Mouse (Mus musculus) kidney, adult 11 months (tissue): ENCODE measurements around the gene Lama5.
"Not testable (repeated sequence)": the region's sequence is repeated elsewhere in the genome, so short reads cannot be mapped to it uniquely, and the experiment has no call there.

Experiments
- DNase-seq: peaks from one replicate; pipeline ENCODE4 v3.0.0; 2022

Lama5 gene

DNA sequence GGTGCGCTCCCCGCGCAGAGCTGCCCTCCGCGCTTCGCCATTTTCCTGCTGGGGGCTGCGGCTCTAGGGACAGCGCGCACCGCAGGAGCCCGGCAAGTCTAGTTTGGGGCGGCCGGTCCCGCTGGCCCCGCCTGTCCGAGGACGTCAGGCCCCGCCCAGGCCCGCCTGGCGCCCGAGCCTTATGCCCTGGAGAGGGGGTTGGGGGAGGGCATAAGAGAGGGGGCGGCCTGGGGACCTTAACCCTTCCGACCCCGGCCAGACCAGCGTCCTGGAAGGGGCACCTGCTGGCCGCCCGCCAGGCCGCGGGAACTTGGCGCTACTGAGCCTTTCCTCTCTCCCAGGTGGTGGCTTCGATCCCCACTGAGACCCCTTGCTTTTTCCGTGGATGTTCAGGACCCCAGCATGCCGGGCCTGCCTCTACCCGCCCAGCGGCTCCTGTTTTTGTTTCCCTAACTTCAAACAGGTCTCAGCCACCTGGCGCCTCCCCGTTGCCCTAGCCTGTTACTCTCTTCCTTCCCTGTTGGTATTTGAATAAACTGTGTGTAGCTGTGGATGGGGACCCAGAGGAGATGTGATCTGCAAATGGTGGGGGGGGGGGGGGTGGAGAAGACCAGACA, at the start of gene Lama5:
Gene Lama5, minus strand, starts transcription at position 98 of the 617 bp plus-strand sequence.
- peak; percentile 82 for DNase-seq

DNA sequence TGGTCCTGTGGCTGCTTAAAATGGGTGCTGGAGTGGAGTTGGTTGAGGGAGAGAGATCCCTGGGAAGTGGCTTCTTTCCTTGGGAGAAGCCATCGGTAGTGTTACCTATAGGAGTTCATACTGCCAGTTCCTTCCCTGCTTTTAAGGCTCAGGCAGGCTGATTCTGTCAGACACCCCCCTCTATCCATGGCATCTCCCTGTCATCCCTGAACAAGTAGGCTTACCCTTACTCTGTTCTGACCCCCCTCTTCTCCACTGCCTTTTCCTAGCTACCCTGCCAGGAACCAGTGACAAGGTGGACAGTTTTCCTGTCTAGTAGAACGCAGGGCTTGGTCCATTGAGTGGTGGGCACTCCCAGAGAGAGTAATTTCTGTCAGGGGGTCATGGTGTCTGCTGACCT, 48.9 kb upstream of the Lama5 start:
- no peak for DNase-seq

DNA sequence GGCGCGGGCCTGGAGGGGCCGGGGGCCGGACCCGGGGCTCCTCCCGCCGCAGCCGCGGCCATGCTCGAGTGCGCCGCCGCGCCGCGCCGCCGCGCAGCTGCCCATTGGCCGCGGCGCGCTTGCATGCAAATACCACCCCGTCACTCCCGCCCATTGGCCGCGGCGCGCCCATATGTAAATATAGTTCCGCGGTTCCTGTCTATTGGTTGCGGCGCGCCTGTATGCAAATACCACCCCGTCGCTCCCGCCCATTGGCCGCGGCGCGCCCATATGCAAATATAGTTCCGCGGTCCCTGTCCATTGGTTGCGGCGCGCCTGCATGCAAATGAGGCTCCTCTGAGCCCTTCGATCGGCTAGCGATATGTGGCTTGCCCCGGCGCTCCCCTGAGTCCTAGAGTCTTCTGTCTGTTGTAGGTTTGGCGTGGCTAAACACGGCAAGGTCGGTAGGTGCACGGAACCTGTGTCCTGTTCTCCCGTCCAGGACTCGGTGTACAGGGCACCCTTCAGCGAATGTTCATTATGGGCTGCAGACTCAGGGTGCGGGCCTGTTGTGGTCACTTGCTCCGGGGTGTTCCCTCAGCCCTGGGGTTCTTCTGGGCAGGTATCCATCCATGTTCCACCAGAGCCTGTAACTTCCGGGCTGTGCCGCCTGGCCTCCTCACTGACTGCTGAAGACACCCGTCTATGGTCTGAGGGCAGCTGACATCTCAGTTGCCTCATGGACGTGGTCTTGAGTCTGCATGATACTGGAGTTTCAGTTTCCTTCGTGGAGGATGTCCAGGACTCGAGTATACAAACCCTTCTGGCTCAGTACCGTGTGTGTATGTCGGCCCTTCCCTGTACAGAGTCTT, 48.0 kb upstream of the Lama5 start, which contains the start of gene Cables2:
Gene Cables2, minus strand, starts transcription at position 103 of the 851 bp plus-strand sequence.
- peak; percentile 98 for DNase-seq

DNA sequence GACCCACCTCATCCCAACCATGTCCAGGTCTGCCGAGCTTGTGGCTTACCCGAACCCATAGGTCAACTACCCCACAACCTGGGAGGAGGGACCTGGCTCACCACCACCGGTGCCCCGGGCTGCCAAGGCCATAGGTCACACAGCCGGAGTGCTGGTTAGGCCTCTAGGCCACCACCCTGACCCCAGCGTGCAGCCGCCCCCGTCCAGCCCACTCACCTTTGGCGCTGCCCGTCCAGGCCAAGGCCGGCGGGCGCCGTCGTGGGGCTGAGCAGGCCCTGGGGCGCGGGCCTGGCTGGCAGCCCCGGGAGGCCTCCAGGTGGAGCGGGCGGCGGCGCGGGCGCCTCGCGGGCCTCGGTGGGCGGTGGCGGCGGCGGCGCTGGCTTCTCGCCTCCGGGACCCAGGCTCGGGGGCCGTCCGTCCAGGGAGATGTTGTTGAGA, 47.2 kb upstream of the Lama5 start:
- DNase-seq = peak; percentile 71

DNA sequence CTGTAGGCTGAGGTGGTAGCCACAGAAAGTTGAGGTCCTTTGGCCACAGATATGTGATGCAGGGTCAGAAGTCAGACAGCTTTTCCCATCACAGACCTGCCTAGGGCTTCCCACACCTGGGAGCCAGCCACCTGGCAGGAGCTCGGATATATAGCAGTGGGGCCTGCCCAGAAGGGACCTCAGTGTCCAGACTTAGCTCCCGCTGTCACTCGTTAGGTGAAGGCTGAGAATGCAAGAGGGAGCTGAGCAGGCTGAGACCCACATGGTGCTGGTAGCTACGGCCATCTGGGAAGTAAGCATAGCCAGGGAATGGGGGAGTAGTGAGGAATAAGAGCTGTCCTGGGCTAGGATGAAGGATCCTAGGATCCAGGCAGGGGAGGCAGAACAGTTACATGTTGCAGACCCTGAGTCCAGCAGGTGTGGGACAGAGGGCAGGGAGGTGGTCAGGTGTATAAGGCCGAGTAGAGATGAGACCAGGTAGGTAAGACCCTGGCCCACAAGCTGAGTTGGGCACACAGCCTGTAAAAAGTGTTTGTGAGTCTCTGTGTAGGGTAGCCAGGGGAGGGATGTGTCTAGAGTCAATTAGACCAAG, 46.2 kb upstream of the Lama5 start:
- DNase-seq = no peak

DNA sequence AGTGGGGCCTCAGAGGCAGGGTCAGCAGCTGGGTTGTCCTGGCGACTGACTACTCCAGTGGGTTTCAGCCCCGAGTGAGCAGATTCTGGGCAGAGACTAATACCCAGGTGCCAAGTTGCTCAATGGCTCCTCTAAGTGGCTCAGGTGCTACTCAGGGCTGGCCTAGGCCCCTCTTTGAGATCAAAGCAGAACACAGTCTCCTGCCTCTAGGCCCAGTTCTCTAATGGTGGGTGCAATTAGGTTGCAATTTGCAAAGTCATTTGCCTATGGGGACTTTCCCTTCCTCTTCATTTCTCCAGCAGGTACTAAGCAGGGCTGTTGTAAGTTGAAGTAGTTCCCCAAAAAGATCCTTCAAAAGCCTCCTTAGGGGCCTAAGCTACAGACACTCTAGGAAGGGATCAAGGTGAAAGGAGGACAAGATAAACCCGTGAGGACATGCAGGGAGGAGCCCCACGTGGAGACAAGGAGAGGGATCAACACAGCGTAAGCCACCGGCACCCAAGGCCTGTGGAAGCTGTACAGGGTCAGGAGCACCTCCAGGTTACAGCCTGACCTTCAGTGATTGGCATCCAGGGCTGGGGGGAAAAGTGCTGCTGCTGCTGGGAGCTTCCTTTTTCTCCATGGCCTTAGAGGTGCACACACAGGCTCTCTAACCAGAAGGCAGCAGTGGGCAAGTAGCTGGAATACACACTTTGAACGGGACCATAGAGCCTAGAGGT, 45.0 kb upstream of the Lama5 start:
- DNase-seq = no peak

DNA sequence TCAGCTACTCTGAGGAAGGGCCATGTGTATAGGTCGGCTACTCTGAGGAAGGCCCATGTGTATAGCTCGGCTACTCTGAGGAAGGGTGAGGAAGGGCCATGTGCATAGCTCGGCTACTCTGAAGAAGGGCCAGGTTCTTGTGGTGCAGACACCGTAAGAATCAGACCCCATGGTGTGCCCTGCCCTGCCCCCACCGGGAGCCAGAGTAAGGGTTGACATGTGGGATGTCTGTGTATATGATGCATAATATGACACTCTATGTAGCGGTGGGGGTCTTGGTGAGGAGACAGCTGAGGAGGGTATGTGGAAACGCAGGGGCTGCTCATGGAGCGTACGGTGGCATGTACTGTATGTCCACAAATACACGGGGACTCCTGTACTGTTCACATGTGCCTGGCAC, 43.7 kb upstream of the Lama5 start:
- no peak for DNase-seq

DNA sequence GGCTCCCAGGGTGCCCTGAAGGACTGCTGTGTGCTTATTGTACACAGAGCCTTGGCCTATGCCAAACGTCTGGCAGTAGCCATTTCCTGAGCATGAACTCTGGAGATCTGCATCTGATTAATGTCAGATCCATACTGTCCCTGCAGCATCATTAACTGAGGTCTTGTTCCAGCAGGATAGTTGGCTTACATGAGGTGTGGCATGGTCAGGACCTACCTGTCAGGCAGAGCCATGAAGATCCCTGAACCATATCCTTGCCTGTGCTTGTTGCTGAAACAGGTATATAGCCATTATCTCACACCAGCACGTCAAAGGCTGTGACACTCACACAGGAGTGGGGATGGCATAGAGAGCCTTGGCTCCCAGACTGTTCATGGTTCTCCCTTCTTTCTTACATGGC, 42.3 kb upstream of the Lama5 start:
- no peak for DNase-seq

DNA sequence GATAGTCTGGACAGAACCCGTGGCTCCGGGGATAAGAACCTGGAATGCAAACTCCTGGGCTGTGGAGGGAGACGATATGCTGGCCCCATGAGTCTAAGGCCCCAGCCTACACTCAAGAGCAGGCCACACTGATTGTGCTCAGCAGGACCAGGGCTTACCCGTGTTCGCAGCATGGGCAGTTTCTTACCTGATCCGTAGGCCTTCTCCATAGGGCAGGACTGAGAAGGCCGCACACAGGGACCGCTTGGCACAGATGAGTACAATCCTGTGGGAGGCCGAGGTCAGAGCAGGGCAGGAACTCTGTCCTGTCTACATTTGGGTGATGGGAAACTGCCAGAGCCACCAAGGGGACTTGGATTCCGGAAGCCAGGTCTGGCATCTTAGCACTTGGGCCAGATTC, 37.2 kb upstream of the Lama5 start:
- no peak for DNase-seq

DNA sequence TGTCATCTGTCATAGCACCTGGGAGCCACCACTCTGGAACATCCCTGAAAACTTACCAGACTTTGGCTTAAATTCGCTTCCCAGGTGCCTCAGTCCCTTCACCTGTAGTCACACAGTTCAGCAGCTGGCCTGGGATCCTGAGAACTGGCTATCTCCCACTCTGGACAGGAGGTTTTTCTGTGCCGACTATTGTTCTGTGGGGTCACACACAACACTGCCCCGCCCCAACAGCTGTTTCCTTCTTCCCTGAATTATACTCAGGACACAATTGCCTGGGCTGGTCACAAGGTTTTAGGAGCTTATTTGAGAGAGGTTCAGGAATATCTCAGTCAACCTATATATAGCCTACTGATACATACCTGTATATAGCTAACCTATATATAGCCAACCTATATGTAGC, 36.8 kb upstream of the Lama5 start:
- peak; percentile 48 for DNase-seq

DNA sequence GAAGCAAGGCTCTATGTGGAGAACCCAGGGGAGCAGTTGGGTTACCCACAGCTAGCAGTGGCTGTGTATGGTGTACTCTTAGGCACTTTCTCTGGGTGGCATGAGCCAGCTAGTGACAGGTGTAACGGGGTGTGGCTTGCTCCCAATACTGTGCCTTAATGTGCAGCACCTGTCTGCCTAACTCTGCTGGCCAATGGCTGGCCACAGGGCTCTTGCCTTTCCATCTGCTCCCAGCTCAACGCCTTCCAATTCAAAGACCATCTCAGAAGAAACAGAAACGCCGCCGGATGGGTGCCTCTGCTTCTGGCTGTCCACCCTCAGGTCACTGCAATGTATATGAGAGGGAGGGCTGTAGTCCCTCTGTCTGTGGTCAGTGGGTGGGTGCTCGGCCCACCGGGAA, 36.2 kb upstream of the Lama5 start:
- DNase-seq = no peak

DNA sequence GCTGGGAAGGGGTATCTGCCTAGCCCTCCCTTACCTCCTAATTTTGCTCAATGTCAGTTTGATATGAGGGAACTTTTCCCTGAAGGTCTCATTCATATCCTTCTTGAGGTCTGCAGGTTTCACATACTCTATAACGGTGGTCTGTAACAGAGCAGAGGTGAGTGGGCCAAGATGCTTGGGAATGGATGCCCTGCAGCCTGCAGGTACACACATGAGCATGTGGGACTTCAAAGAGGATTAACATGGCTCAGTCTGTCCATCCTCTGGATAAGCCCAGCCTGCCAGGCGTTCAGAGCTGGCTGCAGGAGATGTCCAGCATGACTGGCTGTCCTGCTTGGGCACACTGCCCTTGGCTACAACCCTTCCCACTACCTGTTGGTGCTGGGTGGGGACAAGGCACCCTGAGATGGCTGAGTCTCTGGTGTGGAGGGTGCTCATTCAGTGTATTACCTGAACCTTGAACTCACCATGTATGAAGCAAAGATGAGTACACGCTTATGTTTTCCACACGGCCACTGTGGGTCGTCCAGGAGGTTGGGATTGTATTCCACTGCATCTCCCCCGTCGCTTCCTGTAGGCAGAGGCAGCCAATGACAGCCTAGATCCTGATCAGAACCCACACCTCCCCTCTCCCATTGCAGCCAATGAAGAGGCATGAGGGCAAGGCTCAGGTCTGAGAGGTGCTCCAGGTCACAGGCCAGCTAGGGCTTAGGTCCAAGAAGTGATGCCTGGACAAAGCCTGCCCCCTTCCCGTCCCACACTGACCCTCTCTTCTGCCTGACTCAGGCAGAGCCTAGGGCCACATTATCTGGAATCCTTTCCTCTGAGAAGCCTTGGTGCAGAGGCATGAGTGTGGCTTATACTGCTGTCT, 35.2 kb upstream of the Lama5 start:
- DNase-seq = no peak

DNA sequence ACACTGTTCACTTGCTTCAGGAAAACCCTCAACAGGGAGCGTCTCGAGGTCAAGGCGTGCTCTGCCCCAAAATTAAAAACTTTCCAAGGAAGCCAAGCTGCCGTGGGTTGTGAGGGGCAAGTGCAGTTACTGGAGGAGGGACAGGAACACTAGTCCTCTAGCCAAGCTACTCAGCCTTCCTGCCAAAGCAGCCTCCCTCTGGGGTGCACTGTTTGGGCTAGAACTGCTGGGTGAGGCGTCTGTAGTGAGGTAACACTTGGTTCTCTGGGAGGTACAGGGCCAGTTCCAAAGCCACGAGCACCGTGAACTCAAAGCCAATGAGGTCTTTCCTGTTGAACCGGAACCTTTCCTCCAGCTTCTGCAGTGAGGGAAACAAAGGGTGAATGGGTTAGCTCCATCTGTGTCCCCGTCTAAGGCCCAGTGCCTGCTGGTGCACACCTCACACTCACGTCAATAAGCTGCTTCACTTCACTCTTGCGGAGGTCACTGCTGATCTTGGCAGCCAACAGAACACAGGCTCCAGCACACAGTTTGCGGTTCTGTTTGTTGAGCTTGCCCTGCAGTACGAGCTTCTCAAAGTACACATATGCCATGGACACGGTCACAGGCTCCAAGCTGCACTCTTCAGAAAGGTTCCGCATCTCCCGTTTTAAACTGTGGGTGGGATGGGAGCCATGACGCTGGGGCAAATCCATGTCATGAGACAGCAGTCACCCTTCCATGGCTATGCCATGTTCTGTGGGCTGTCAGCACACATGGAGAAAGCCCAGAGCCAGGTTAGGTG, 34.4 kb upstream of the Lama5 start:
- not testable (repeated sequence) for DNase-seq

DNA sequence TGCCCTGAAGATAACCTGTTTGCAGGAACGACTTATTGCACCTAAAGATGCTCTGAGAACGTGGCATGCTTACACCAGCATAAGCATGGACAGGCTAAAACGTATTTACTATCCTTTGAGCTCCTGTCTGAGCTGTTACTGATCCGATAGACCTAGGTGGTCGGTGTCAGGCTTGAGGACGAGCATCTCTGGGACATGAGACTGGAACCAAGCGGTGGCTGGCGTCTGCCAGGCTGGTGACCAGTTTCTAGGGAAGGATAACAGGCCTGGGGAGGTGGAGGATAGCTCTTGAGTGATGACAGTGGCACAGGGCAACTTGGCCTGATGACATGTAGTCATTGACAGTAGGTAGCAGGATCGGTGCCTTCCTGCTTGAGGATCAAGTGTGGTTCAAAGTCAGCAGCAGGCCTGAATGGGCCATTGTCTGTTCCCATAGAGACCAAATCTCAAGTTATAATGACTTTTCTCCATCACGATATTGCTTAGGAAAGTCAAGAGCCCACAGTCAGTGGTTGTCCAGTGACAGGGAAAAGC, 33.4 kb upstream of the Lama5 start:
- not testable (repeated sequence) for DNase-seq

DNA sequence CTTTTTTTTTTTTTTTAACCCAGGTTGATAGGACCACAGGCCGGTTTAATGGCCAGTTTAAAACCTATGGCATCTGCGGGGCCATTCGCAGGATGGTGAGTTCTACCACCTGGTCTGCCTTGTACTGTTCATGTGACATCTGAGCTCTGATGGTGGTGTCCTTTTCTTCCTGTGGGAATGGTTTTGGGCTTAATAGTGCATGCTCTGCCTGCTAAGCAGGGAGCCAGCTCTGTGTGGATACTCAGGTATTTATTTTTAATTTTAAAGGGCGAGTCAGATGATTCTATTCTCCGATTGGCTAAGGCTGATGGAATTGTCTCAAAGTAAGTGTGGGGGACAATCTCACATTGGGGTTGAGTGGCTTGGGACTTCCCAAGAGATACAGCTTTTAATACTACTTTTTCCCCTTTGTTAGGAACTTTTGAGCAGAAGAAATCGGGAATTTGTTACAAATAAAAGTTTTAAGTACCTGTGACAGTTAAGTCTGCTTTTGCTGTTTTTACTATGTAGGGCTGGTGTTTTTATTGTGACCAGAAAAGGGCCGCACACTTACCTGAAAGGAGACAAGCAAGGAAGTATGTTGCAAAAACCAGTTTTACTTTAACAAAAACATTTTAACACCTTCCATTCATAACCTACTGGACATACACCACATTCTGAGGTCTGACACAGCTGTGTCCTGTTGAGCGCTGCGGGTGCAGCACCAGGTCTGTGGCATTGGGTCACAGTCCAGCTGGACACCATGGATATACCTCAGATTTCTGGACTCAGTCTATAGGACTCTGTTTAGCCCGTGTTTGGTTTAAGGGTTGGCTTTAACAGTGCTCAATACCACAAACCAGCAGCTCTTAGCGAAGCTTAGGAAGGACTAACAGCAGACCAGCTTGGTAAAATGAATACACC, 32.6 kb upstream of the Lama5 start:
- DNase-seq = no peak

DNA sequence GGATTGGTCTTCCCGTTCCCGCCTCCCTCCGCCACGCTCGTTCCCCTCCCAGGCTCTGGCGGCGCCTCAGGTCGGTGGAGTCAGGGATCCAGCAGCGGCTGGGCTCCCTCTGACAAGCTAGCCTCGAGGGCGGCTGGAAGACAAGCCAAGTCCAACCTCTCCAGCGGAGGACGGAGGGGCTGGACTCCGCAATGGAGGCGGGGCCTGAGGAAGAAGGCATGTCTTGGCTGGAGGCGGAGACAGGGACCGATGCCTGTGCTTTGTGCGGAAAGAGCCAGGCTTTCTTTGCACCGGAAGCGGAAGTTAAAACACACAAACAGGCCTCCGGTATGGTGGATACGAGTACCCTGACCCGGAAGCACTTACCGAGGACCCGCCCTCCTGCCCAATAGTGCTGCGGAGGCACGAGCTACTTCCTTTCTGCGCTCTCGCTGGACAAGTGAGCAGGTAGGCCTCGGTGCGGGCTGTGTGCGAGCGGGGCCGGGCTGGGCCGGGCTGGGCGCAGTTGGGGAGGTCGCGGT, 31.4 kb upstream of the Lama5 start, which contains the start of gene Rps21:
Gene Rps21, plus strand, starts transcription at position 377 of the 521 bp plus-strand sequence.
- DNase-seq = peak; percentile 99

DNA sequence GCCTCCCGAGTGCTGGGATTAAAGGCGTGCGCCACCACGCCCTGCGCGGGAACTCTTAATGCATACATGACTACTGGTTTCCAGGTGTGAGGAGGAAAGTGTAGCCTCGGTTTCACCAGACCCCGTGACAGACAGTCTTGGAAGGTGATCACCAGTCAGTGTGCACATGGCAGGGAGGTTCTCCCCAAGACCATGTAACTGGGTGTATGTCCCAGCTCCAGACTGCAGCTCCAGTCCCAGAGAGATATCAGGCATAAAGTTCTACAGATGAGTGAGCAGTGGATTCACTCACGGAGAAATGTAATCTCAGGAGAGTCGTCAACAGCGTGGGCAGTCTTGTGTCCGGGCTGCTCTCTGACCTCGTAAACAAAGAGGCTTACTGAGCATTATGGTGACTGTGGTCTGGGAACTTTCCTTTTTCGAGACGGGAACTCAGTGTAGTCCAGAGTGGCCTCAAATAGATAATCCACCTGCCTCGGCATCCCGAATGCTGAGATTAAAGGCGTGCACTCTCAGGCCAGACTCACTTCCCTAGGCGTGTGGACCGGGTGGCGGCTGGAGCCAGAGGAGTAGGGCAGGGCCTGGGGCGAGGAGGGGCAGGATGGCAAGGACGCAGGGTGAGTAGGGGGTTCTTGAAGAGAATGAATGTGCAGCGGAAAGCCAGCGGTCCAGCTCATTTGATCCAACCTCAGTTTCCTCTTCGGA, 30.8 kb upstream of the Lama5 start:
- DNase-seq = no peak

DNA sequence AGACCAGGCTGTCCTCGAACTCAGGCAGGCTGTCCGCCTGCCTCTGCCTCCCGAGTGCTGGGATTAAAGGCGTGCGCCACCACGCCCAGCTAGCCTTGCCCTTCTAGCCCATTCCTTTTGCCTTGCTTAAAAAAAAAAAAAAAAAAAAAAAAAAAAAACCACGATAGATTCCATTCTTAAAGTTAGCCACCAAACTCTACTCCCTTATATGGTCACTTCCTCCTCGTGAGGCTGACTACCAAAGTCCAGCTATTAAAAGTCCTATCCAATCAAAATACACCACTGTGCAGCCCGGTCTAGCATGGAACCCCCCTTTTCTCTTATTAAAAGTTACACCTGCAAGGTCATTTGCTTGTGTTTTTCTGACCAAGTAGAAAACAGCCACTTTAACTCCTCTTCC, 30.0 kb upstream of the Lama5 start:
- peak; percentile 64 for DNase-seq
